Mouse (Mus musculus) thymus, postnatal 0 days (tissue): Measurements from ENCODE around the gene Pigm. TPM values are rescaled to one million over a fixed set of nuclear protein-coding genes. Genes with fewer than 3 reads are reported as not detected.

Experiments
- DNase-seq: peaks from one replicate; pipeline ENCODE4 v3.0.0-alpha.2; 2015; ENCODE audit warnings: low spot score
- polyA plus RNA-seq: library from polyadenylated mRNA; unstranded; fragments of >200 nt; fragmentation: Nextera tagmentation; extraction: Ambion mirVana; gene quantifications from 2 replicates; pipeline ENCODE4 v1.2.1, GENCODE M21; 2015

Pigm gene
- polyA plus RNA-seq, 1 experiment from 2014 or later: 6.5 TPM

DNA sequence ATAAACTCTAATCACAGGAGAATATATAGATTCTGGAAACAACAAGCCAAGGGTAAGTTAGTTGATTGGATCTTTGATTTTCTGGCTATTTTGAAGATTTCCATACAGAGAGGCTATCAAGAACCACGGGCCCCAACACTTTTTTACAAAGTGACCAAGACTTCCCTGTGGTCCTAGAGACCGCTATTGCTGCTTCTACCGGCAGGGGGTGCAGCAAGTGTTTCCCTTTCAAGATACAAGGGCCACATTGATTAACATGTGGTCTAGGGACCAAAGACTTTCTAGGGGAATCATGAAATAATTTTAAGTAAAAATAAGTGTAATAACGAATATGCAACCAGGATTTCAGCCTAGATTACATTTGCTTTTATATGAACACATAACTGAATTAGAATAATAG, 34.5 kb downstream of the Pigm start:
- peak; percentile 29 for DNase-seq

DNA sequence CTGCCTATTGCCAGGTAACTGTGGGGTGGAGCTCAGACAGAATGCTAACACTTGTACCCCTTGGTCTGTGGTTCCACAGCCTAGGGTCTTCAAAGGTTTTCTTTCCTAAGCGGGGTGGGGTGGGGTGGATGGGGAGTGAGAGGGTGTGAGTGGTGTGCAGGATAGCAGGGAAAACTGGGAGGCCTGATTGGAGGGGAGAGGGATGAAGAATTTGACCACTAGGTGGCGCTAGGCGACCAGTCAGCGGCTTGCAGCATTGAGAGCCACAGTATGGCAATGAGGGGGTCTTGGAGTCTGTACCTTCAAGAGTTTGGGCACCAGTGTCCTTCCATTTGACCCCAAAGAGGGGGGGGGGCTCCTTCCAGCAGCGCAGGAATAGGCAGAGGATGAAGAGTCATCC, 35.9 kb downstream of the Pigm start:
- peak; percentile 48 for DNase-seq

DNA sequence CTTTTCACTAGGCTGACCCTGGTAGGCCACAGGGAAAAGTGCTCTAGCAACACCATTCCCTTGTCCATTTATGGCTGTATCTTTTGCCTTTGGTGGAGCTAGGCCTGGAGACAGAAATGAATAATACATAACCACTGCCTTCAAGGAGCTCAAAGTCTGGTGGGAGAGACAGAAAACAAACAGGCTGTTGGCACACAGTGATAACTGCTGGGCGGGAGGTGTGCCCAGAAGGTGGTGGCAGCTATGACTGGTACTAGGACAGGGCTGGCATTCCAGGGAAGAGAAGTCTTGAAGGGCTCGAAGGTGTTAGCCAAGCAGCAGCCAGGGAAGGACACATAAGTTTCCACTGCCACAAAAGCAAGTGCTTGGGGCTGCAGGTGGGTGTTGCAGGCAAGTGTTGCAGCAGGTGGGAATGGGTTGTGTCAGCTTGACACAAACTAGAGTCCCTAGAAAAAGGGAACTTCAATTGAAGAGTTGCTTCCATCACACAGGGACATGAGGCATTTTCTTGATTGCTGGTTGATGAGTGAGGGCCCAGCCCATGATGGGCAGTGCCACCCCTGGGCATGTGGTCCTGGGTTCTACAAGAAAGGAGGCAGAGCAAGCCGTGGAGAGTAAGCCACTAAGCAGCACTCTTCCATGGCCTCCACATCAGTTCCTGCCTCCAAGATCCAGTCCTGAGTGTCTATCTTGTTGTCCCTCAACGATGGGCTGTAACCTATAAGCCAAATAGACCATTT, 37.3 kb downstream of the Pigm start:
- DNase-seq: no peak

DNA sequence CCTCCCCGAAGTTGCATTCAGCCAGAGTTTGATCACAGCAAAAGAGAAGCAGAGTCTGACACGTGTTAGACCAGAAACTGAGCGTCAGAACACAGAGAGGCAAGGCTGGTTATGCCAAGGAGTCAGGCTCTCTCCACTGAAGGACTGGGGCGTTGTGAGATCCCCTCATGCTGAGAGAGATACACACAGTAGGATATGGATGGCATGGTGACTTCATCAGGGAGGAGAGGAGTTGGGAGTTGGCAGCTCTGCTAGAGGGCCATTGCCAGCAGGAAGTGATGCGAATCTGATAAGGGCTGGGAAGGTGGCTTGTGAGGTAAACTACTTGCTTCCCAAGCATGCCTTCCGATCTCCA, 37.9 kb downstream of the Pigm start:
- no peak for DNase-seq

DNA sequence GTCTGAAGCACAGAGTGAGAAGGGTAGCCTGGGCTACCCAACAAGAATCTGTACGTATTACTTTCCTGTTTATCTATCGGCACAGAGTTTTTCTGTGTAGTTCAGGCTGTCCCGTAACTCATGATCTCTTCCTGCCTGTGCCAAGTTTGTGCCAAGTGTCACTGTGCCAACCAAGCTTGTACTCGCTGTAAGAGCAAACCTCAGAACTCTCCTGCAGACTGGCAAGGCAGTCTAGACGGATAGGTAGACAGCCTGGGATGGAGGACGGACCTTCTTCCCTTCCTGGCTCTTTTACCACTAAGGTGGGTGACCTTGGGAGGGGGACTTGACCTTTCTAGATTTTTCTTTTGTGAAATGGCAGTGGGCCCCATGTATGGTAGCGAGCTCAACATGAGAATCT, 38.7 kb downstream of the Pigm start:
- no peak for DNase-seq

DNA sequence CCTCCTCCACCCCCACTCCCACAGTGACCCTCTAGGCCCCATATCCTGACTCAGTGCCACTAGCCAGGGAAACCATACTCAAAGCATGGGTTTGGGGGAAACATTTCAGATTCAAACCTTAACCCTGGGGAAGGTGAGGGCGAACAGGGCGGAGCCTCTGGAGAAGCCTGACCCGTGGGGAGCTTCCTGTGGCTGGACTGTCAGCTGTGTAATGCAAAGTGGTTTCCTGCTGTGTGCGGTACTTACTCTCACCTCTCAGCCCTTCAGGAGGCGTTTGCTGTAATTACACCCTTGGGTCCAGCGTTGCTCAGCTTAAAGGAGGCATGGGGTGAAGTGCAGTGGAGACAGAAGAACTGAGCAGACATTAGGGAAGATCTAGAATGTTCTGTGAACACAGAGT, 41.8 kb downstream of the Pigm start:
- no peak for DNase-seq

DNA sequence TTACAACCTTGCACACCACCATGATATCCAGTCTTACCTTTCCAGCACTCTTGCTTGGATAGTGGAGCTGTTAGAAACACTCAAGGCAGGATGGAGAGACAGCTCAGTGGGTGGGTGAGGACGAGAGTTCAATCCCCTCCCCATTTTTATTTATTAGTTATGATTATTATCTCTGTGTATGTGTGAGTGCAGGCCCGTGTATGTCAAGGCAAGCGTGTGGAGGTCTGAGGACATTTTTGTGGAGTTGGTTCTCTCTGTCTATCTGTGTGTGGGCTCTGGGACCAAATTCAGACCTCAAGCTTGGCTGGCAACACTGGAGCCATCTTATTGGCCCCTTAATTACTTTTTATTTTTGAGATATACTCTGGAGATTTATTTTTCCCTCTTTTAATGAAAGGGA, 42.3 kb downstream of the Pigm start:
- DNase-seq: no peak

DNA sequence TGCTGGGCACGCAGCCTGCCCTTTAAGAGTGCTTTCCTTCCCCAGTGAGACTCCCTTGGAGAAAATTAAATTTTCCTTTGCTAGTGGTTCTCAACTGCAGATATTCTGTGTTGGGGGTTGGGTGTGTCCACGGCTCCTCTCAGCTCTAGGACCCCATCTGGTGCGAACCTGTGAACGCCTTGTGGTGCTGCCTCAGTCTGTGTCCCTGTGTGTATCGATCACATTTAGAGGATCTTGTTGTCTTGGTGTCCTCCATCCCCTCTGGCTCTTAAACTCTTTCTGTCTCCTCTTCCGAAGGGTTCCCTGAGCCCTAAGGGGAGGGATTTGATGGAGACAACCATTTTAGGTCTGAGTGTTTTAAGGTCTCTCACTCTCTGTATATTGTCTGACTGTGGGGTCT, 43.8 kb downstream of the Pigm start:
- DNase-seq: no peak

DNA sequence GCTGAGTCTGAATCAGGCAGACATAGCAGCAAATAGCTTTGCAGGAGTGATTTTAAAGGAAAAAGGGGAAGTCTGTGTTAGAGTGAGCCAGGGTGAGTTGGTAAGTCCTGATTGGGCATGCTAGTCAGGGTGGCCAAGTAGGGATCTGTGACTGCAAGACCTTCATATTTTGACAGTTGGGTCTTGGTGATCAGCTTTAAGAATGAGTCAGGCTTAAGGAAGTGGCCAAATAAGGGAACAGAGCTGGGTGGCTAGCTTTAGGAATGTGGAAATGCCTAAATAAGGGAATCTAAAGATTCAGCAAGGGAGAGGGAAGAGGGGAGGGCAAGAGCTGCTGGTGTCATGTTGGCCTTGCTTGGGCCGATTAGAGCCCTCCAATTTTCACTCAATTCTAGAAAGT, 47.0 kb downstream of the Pigm start:
- no peak for DNase-seq

DNA sequence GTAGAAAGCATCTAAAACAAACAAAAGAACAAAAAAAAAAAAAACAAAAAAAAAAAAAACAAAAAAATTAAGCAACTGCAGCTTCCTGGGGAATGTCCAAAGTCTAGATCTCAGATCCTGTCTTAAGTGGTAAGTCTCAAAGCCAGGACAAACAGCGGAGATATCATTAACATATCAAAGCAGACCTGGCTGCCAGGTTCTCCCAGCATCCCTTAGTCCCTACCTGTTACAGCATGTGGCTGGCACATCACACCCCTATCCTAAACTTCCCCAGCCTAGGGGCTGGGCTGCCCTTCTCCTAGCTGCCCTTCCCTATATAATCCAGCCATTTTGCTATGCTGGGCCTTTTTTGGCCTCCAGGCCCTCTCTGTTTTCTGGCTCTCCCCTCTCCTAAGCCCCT, 50.1 kb downstream of the Pigm start:
- no peak for DNase-seq

DNA sequence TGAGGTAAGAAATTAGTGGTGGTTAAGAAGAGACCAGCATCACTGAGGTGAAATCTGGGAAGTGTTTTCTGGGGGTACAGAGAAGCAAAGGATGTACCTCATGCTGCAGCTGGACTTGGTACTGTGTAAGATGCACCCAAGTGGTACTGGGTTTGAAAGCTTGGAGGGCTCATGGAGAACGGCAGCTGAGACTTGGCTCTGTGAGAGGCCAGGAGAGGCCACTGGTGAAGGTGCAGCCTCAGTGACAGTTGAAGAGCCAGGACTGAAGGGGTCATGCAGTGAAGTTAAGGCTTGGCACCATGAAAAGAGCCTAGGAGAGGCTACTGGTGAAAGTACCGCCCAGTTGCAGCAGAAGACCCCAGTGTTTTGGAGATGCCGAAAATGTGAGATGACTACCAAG, 51.5 kb downstream of the Pigm start:
- DNase-seq: no peak

DNA sequence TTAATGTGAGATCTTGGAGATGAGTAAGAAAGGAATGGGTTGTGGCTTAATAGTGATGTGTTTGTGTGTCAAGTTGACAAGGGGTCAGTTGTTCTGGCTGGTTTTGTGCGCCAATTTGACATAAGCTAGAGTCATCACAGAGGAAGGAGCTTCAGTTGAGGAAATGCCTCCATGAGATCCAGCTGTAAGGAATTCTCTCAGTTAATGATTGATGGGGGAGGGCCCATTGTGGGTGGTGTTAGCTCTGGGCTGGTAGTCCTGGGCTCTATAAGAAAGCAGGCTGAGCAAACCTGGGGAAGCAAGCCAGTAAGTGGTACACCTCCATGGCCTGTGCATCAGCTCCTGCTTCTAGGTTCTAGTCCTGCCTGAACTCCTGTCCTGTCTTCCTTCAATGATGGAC, 52.3 kb downstream of the Pigm start:
- no peak for DNase-seq

DNA sequence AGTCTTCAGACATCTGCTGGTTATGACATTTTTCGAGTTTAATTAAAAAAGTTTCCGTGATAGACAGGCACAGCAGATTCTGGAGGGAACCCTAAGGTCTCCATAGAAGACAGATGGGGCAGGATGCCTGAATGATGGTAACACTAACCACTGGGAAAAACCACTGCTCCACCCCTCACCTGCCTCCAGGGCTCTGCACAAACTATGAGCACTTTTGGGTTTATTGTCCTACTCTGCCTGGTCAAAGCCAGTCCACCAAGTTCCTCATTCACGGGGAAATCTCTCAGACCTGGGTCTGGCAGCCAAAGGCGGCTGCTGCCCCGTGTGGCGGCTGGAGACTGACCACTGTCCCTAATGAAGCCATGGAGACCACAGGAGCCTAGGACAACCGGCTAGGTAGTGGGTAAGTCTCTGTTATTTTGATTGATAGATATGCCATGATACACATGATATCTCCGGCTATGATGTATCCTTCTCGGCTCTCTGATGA, 54.4 kb downstream of the Pigm start:
- DNase-seq: no peak

DNA sequence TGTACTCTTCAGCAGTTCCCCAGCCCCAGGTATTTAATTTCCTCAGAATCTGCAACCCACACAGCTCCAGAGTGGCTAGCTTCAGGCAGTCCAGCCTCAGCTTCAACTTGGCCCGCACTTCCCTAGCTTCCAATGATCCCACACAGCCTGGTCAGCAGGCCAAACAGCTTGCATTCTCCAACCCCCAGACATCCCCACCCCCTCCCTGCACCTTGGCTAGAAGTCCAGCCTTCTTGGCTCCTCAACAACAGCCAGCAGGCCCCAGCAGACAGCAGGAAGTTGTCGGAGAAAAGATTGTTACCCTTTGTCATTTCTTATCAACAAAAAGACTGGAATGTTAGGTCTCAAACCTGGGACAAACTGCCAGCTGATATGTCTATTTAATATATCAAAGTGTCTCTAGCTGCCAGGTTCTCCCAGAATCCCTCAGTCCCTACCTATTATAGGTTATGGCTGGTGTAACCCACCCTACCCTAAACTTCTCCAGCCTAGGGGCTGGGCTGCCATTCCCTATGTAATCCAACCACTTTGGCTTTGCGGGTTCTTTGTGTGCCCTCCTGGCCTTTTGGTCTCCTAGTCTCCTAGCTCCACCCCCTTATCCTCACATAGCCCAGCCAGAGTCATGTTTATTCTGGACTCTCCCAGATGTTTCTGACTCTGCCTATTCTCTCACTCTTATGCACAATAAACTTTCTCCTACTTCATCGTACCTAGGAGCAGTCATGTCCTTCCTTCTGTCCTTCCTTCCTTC, 55.7 kb downstream of the Pigm start:
- DNase-seq: no peak

DNA sequence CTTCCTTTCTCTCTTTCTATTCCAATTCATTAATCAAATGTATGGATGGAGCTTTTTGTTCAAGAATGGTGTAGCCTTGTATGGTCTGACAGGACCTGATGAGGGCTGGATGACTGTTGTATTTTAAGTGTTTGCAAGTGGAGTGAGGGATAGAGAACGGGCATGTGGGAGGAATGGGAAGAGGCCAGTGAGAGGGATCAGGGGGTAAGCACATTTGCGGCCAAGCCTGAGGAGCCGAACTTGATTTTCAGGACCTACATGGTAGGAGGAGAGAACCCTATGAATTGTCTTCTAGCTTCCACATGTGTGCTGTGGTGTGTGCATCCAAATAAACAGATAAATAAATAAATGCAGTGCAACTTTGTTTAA, 56.2 kb downstream of the Pigm start:
- no peak for DNase-seq

DNA sequence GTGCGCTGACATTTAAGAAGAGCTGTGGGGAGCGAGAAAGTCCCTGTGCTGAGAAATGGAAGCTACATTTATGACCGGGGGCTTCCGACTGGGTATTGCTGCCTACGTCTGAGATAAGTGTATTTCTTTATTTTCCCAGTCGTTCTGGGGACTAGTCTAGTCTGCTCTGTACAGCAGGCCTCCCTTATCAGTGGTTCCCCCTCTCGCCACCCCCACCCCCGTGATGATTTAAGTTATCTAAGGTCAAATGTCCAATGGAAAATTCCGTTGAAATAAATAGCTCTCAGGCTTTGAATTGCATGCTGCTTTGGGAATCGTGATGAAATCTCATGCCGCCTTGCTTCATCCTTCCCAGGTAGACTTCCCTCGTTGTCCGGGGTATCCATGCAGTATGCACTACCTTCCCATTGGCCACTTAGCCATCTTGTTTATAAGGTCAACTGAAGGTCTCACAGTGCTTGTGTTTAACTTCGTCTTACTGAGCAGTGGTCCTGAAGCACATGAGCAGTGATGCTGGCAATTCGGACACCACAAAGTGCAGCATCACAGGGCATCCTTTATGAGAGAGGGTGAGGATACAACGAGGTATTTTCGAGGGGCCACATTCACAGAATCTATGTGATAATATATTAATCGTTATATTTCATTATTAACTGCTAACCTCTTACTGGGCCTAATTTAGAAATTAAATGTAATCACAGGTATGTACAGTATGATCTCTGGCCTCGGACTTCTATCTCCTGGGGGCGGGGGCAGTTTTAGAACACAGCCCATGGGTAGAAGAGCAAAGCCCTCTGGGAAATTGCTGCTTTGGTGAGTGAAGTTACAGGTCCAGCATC, 56.9 kb downstream of the Pigm start:
- no peak for DNase-seq

Other genes starting within 250 kb of the Pigm start
- gene Pex19, start 249.8 kb upstream of the Pigm start, polyA plus RNA-seq: 73.9 and 74.0 TPM in 2 replicates
- 93.2 and 103 TPM in 2 replicates for gene Dcaf8, start 228.5 kb upstream of the Pigm start, polyA plus RNA-seq
- 31.1 and 32.8 TPM in 2 replicates for gene Pea15a, start 169.7 kb upstream of the Pigm start, polyA plus RNA-seq
- 1.4 and 2.0 TPM in 2 replicates for gene Casq1, start 156.7 kb upstream of the Pigm start, polyA plus RNA-seq
- gene Atp1a4, start 118.1 kb upstream of the Pigm start, polyA plus RNA-seq: not detected in 2 replicates
- 24.2 and 28.4 TPM in 2 replicates for gene Igsf8, start 114.9 kb upstream of the Pigm start, polyA plus RNA-seq
- 0.71 and 0.82 TPM in 2 replicates for gene Atp1a2, start 78.5 kb upstream of the Pigm start, polyA plus RNA-seq
- gene Kcnj9, start 47.2 kb upstream of the Pigm start, polyA plus RNA-seq: 0.09 TPM in 2 replicates
- gene Kcnj10, start 35.3 kb upstream of the Pigm start, polyA plus RNA-seq: 0.15 and 0.17 TPM in 2 replicates
- gene Slamf9, start 98.8 kb downstream of the Pigm start, polyA plus RNA-seq: 1.2 and 1.4 TPM in 2 replicates
- 2.4 and 2.5 TPM in 2 replicates for gene Igsf9, start 105.2 kb downstream of the Pigm start, polyA plus RNA-seq
- 151 and 180 TPM in 2 replicates for gene Tagln2, start 123.5 kb downstream of the Pigm start, polyA plus RNA-seq
- gene Cfap45, start 144.3 kb downstream of the Pigm start, polyA plus RNA-seq: 1.6 and 1.9 TPM in 2 replicates
- gene Vsig8, start 179.4 kb downstream of the Pigm start, polyA plus RNA-seq: 2.4 and 3.2 TPM in 2 replicates
- gene Slamf8, start 214.0 kb downstream of the Pigm start, polyA plus RNA-seq: 1.9 and 2.0 TPM in 2 replicates
- 0.16 TPM in 1 of 2 replicates, not detected in the other for gene Fcrl6, start 226.0 kb downstream of the Pigm start, polyA plus RNA-seq